Mouse (Mus musculus) thymus, adult 2 months (tissue): ENCODE measurements at regions not wholly inside any gene's neighbourhood (a gene's known extent, or its start where the extent isn't known, plus 50 kb on each side); places are given as distances from the start of the nearest gene placed in this dataset.

Experiments used
- CTCF ChIP-seq: fragments of 200-500 bp; IDR thresholded peaks from 2 replicates; pipeline ENCODE4 v1.5.1; 2012; ENCODE audit warnings: mild to moderate bottlenecking, control low read depth, low read length, moderate library complexity, borderline replicate concordance; ENCODE audit not compliant: control insufficient read depth, poor library complexity, insufficient read depth; ENCODE audit errors: extremely low read depth
- POLR2A ChIP-seq: fragments of 200-500 bp; IDR thresholded peaks from 2 replicates; pipeline ENCODE4 v1.6.1; 2012; ENCODE audit warnings: mild to moderate bottlenecking, low read length, control low read depth, moderate library complexity; ENCODE audit not compliant: control insufficient read depth, poor library complexity, insufficient read depth; ENCODE audit errors: extremely low read depth

GRCm38 (mm10) chr12:107814926-107815325 lies 188.5 kb downstream of the Bcl11b start:
- TF ChIP-seq CTCF (no peak), POLR2A (no peak)
